Mouse (Mus musculus): ENCODE measurements at regions not wholly inside any gene's neighbourhood (a gene's known extent, or its start where the extent isn't known, plus 50 kb on each side); places are given as distances from the start of the nearest gene placed in this dataset.

DNA sequence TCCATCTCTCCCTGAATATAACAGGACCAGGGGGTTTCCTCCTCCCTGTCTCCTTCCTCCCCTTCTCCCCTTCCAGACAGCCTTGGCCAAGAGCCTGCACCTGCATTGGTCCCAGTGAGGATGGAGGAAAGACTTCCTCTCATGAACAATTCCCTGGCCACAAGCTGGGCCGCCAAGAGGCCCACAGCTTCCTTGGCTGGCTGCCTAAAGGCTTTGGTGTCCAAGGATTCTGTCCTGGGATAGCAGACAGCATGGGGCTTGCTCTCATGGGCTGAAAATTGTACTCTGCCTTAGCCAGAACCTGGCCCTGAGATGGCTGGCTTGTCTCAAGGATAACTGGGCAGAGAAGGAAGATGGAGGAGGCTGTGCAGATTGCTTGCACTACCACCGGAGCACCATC lies 390.3 kb upstream of the Dynlrb2 start:
- peak; percentile 55 for DNase-seq (ENCODE audit: low spot score)
- Histone ChIP-seq H3K9me3 (ENCODE audit: control insufficient read depth, low read length) (no peaks in the 10 kb centered on the region), H3K27me3 (replicated peaks; ENCODE audit: control insufficient read depth, insufficient read depth, low read length) (no peaks in the 10 kb centered on the region), H3K4me3 (ENCODE audit: low read depth, low read length) (no peak overlapping the region), H3K4me2 (ENCODE audit: low read length) (no peak overlapping the region), H3K4me1 (replicated peaks; ENCODE audit: control insufficient read depth, insufficient read depth, low read length) (peaks cover 25% of the 10 kb centered on the region), H3K27ac (ENCODE audit: low read depth) (no peak overlapping the region), H3K36me3 (ENCODE audit: control insufficient read depth, insufficient read depth, low read length) (no peaks in the 10 kb centered on the region), H3K9ac (ENCODE audit: low read length) (no peak overlapping the region)
- ATAC-seq (replicated peaks; ENCODE audit: low FRiP score, low TSS enrichment, low read depth): no peak
- WGBS: 64% methylated on average over 2 of the region's 2 CpGs

DNA sequence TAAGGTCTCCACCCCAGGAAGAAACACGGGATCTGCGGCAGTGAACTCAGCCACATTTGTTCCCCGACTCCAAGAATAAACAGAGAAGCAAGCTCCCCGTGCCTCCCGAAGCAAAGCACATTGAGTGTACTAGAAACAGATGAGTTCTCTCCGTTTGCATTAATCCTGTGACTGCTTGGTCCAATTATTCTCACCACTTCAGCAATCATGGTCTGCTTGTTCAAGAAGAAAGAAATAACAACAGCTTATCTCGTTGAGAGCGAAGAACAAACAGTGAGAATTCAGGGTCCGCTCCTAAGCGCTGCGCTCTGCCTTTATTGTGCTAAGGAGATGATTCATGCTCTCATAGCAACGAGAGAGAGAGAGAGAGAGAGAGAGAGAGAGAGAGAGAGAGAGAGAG lies 393.6 kb upstream of the Dynlrb2 start:
- no peaks in the 10 kb centered on the region for H3K9me3 ChIP-seq (ENCODE audit: control insufficient read depth, low read length)
- peak overlapping the region; percentile 31 for H3K4me2 ChIP-seq (ENCODE audit: low read length)
- H3K9ac ChIP-seq (ENCODE audit: low read length): no peak overlapping the region
- DNase-seq (ENCODE audit: low spot score): peak; percentile 59
- ATAC-seq (replicated peaks; ENCODE audit: low FRiP score, low TSS enrichment, low read depth): no peak
- H3K27ac ChIP-seq (ENCODE audit: low read depth): no peak overlapping the region
- no peak overlapping the region for H3K4me3 ChIP-seq (ENCODE audit: low read depth, low read length)
- peaks cover 20% of the 10 kb centered on the region for H3K4me1 ChIP-seq (replicated peaks; ENCODE audit: control insufficient read depth, insufficient read depth, low read length)
- no peaks in the 10 kb centered on the region for H3K36me3 ChIP-seq (ENCODE audit: control insufficient read depth, insufficient read depth, low read length)
- WGBS: 24% methylated on average over 12 of the region's 12 CpGs
- no peaks in the 10 kb centered on the region for H3K27me3 ChIP-seq (replicated peaks; ENCODE audit: control insufficient read depth, insufficient read depth, low read length)

DNA sequence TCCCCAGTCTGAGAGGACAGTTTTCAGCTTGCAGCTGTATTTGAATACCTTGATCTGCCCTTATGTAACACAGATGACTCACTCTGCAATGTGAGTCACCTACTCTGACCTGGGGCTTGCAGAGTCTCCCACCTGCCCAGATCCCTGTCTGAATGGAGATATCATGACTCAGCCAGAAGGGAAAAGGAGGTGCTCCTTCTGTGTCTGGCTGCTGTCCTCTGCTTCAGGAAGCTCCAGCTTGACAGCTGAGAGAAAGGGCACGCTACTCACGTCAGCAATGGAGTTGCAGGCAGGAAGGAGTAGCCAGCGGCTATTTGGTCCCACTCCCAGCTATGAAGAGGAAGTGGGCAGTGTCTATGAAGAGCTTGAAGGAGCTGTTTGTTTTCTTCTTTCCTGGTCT lies 389.1 kb upstream of the Maf start:
- ATAC-seq (replicated peaks; ENCODE audit: low FRiP score, low TSS enrichment, low read depth): no peak
- Histone ChIP-seq H3K4me1 (replicated peaks; ENCODE audit: control insufficient read depth, insufficient read depth, low read length) (no peaks in the 10 kb centered on the region), H3K4me3 (ENCODE audit: low read depth, low read length) (no peak overlapping the region), H3K27me3 (replicated peaks; ENCODE audit: control insufficient read depth, insufficient read depth, low read length) (no peaks in the 10 kb centered on the region), H3K9me3 (ENCODE audit: control insufficient read depth, low read length) (no peaks in the 10 kb centered on the region), H3K27ac (ENCODE audit: low read depth) (no peak overlapping the region), H3K9ac (ENCODE audit: low read length) (no peak overlapping the region), H3K36me3 (ENCODE audit: control insufficient read depth, insufficient read depth, low read length) (no peaks in the 10 kb centered on the region), H3K4me2 (ENCODE audit: low read length) (no peak overlapping the region)
- no peak for DNase-seq (ENCODE audit: low spot score)
- WGBS: 26% methylated on average over 3 of the region's 3 CpGs

DNA sequence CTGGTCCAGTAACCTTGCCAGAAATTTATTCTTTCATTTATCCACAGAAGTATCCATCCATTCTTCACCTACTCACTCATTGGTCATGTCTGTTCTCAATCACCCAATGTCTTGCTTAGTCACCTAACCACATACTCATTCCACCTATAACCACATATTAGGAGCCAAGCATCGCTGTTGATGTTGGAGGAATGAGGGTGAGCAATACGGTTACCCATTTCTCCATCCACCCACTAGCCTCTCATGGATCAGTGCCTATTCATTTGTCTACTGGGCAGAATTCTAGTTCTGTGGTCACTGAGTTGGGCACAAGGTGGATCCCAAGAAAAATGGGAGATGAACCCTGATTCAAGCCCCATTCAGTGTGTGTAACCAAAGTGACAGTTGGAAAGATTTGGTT lies 375.6 kb upstream of the Maf start:
- no peaks in the 10 kb centered on the region for H3K36me3 ChIP-seq (ENCODE audit: control insufficient read depth, insufficient read depth, low read length)
- no peak overlapping the region for H3K4me2 ChIP-seq (ENCODE audit: low read length)
- DNase-seq (ENCODE audit: low spot score) (no peak), ATAC-seq (replicated peaks; ENCODE audit: low FRiP score, low TSS enrichment, low read depth) (no peak)
- H3K4me3 ChIP-seq (ENCODE audit: low read depth, low read length): no peak overlapping the region
- H3K9ac ChIP-seq (ENCODE audit: low read length): no peak overlapping the region
- no peaks in the 10 kb centered on the region for H3K9me3 ChIP-seq (ENCODE audit: control insufficient read depth, low read length)
- 94% methylated on average over 2 of the region's 2 CpGs for WGBS
- no peaks in the 10 kb centered on the region for H3K27me3 ChIP-seq (replicated peaks; ENCODE audit: control insufficient read depth, insufficient read depth, low read length)
- H3K27ac ChIP-seq (ENCODE audit: low read depth): no peak overlapping the region
- H3K4me1 ChIP-seq (replicated peaks; ENCODE audit: control insufficient read depth, insufficient read depth, low read length): no peaks in the 10 kb centered on the region; the same call in 1 of the 2 replicates

DNA sequence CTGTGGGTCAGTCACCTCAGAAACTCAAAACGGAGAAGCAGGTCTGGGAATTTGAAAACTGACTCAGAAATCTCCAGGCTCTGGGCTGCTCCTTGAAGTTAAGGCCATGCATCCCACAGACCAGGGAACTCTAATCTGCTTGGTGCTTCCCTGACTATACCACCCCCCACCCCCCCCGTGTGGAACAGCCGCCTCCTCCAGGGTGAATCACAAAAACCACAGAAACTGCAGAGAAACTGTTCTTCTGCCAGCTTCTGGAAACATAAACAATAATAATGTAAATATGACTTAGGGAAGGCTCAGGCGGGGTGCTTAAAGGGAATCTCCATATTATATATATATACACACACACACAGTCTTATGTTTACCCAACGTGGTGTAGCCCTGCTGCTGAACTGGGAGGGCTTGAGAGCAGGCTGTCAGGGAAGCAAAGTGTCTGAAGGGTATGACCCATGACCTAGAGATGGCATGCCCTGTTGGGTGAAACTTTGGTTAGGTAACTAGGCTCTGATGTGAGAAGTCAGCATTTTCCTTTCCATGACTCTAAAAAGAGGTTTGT lies 371.3 kb upstream of the Maf start:
- Histone ChIP-seq H3K4me1 (replicated peaks; ENCODE audit: control insufficient read depth, insufficient read depth, low read length) (no peaks in the 10 kb centered on the region; the same call in 1 of the 2 replicates), H3K27me3 (replicated peaks; ENCODE audit: control insufficient read depth, insufficient read depth, low read length) (no peaks in the 10 kb centered on the region), H3K27ac (ENCODE audit: low read depth) (0 out of 2 replicates have a peak overlapping the region, but pooled peaks have one; percentile 16), H3K4me2 (ENCODE audit: low read length) (no peak overlapping the region), H3K9ac (ENCODE audit: low read length) (no peak overlapping the region), H3K36me3 (ENCODE audit: control insufficient read depth, insufficient read depth, low read length) (no peaks in the 10 kb centered on the region), H3K9me3 (ENCODE audit: control insufficient read depth, low read length) (no peaks in the 10 kb centered on the region), H3K4me3 (ENCODE audit: low read depth, low read length) (no peak overlapping the region)
- 32% methylated on average over 5 of the region's 5 CpGs for WGBS
- DNase-seq (ENCODE audit: low spot score) (no peak), ATAC-seq (replicated peaks; ENCODE audit: low FRiP score, low TSS enrichment, low read depth) (no peak)

DNA sequence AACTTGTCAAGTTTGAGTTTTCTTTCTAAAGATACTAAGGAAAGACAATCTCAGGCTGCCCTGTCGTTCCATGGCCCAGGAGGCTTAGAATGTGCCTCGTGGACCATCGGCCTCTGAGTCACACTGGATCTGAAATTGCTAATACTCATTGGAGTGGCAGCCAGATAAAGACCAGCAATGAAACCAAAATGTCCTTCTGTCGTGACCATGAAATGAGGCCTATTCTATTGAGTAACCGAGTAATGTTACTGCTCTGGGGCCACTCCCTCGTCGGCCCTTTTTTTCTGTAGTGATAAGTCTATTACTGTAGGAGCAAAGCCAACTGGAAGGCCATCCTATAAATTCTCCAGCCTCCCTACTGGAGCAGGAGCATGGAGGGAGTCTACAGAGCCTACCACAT lies 363.9 kb upstream of the Maf start:
- WGBS: 91% methylated on average over 7 of the region's 7 CpGs
- Histone ChIP-seq H3K36me3 (ENCODE audit: control insufficient read depth, insufficient read depth, low read length) (no peaks in the 10 kb centered on the region), H3K4me2 (ENCODE audit: low read length) (no peak overlapping the region), H3K9me3 (ENCODE audit: control insufficient read depth, low read length) (no peaks in the 10 kb centered on the region), H3K27me3 (replicated peaks; ENCODE audit: control insufficient read depth, insufficient read depth, low read length) (no peaks in the 10 kb centered on the region), H3K4me3 (ENCODE audit: low read depth, low read length) (no peak overlapping the region), H3K9ac (ENCODE audit: low read length) (no peak overlapping the region), H3K27ac (ENCODE audit: low read depth) (no peak overlapping the region), H3K4me1 (replicated peaks; ENCODE audit: control insufficient read depth, insufficient read depth, low read length) (no peaks in the 10 kb centered on the region)
- DNase-seq (ENCODE audit: low spot score) (no peak), ATAC-seq (replicated peaks; ENCODE audit: low FRiP score, low TSS enrichment, low read depth) (no peak)

DNA sequence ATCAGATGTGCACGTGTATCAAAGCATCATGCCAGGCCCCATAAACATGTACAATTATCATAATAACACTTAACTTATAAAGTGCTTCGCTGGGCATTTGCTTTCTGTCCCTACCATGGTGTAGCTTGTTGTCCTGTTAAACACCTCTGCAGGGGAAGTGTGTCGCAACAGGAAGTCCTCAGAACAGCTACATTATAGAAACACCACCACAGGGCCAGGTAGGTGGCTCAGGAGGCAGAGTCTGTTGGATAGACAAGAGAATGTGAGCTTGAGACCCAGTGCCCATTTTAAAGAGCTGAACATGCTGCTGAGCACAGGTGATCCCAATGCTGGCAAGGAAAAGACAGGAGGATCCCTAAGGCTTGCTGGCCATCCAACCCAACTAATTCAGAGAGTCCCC lies 361.9 kb upstream of the Maf start:
- Histone ChIP-seq H3K9ac (ENCODE audit: low read length) (no peak overlapping the region), H3K9me3 (ENCODE audit: control insufficient read depth, low read length) (no peaks in the 10 kb centered on the region), H3K4me3 (ENCODE audit: low read depth, low read length) (no peak overlapping the region), H3K27ac (ENCODE audit: low read depth) (no peak overlapping the region), H3K36me3 (ENCODE audit: control insufficient read depth, insufficient read depth, low read length) (no peaks in the 10 kb centered on the region), H3K4me1 (replicated peaks; ENCODE audit: control insufficient read depth, insufficient read depth, low read length) (no peaks in the 10 kb centered on the region), H3K4me2 (ENCODE audit: low read length) (no peak overlapping the region), H3K27me3 (replicated peaks; ENCODE audit: control insufficient read depth, insufficient read depth, low read length) (no peaks in the 10 kb centered on the region)
- no peak for DNase-seq (ENCODE audit: low spot score)
- ATAC-seq (replicated peaks; ENCODE audit: low FRiP score, low TSS enrichment, low read depth): no peak
- WGBS: 86% methylated on average over 3 of the region's 3 CpGs

DNA sequence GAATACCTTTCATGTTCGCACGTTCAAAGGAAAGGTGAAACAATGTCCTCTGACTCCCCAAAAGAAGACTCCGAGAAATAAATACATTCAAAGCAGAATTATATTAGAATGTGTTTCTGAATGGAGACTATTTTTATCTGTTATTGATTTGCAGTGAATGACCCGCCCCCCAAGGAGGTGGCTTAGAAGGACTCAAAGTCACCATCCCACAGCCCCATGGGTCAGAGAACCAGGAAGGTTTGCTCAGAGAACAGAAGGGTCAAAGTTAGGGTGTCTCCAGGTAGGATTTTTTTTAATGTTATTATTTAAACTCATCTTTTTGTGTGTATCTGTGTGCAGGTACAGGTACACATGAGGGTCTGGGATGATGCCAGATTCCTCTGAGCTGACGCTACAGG lies 360.4 kb upstream of the Maf start:
- Histone ChIP-seq H3K27ac (ENCODE audit: low read depth) (no peak overlapping the region), H3K36me3 (ENCODE audit: control insufficient read depth, insufficient read depth, low read length) (no peaks in the 10 kb centered on the region), H3K9ac (ENCODE audit: low read length) (no peak overlapping the region), H3K4me3 (ENCODE audit: low read depth, low read length) (no peak overlapping the region), H3K4me1 (replicated peaks; ENCODE audit: control insufficient read depth, insufficient read depth, low read length) (no peaks in the 10 kb centered on the region), H3K9me3 (ENCODE audit: control insufficient read depth, low read length) (no peaks in the 10 kb centered on the region), H3K27me3 (replicated peaks; ENCODE audit: control insufficient read depth, insufficient read depth, low read length) (no peaks in the 10 kb centered on the region), H3K4me2 (ENCODE audit: low read length) (no peak overlapping the region)
- ATAC-seq (replicated peaks; ENCODE audit: low FRiP score, low TSS enrichment, low read depth) (no peak), DNase-seq (ENCODE audit: low spot score) (no peak)
- WGBS: 87% methylated on average over 5 of the region's 5 CpGs

DNA sequence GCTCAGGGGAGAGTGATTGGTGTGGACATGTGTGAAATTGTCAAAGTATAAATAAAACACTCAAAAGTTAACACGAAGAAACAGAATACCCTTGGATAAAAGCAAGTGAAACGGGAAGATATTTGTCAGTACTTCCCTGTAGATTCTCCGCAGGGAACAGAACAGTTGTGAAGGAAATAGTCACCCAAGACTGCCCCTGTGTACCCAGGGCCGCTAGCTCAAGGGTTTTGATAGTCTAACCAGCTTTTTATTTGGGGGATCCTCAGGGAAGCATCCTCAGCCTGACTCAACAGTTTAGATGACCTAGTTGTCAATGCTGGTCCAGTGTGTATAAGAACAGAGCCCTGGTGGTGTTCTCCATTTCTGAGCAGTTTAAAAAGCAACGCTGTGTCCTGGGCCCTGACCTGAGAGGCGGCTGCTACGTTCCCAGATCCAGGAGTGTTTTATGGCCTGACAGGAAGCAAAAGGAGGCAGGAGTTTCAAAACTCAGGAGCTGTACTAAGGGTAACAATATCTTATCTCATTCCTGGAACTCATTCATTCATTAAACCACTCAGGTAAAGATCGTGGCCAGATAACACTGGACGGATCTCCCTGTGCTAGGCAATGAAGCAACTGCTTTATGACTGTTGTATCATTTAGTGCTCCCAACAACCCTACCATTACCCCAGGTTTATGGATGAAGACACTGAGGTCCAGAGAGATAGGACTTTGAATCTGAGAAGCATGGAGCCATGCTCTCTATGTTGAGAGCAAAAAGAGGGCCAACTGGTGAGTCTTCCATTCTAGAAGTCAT lies 359.8 kb upstream of the Maf start:
- ATAC-seq (replicated peaks; ENCODE audit: low FRiP score, low TSS enrichment, low read depth) (0 out of 2 replicates have a peak, but pooled peaks have one; percentile 36), DNase-seq (ENCODE audit: low spot score) (no peak)
- Histone ChIP-seq H3K36me3 (ENCODE audit: control insufficient read depth, insufficient read depth, low read length) (no peaks in the 10 kb centered on the region), H3K4me2 (ENCODE audit: low read length) (no peak overlapping the region), H3K27me3 (replicated peaks; ENCODE audit: control insufficient read depth, insufficient read depth, low read length) (no peaks in the 10 kb centered on the region), H3K9ac (ENCODE audit: low read length) (no peak overlapping the region), H3K4me1 (replicated peaks; ENCODE audit: control insufficient read depth, insufficient read depth, low read length) (no peaks in the 10 kb centered on the region), H3K27ac (ENCODE audit: low read depth) (no peak overlapping the region), H3K4me3 (ENCODE audit: low read depth, low read length) (no peak overlapping the region), H3K9me3 (ENCODE audit: control insufficient read depth, low read length) (no peaks in the 10 kb centered on the region)
- WGBS: 58% methylated on average over 9 of the region's 9 CpGs
